Mouse (Mus musculus) erythroblast, embryonic 14.5 days (primary cell): ENCODE measurements around the gene Secisbp2.

Experiments
- GATA1 ChIP-seq: IDR thresholded peaks from 2 replicates; pipeline ENCODE4 v1.6.1; 2012; ENCODE audit warnings: low read length, inconsistent platforms, mixed read lengths
- TAL1 ChIP-seq: IDR thresholded peaks from 3 replicates; pipeline ENCODE4 v1.6.1; 2012; ENCODE audit warnings: low read length, inconsistent platforms, mixed read lengths

DNA sequence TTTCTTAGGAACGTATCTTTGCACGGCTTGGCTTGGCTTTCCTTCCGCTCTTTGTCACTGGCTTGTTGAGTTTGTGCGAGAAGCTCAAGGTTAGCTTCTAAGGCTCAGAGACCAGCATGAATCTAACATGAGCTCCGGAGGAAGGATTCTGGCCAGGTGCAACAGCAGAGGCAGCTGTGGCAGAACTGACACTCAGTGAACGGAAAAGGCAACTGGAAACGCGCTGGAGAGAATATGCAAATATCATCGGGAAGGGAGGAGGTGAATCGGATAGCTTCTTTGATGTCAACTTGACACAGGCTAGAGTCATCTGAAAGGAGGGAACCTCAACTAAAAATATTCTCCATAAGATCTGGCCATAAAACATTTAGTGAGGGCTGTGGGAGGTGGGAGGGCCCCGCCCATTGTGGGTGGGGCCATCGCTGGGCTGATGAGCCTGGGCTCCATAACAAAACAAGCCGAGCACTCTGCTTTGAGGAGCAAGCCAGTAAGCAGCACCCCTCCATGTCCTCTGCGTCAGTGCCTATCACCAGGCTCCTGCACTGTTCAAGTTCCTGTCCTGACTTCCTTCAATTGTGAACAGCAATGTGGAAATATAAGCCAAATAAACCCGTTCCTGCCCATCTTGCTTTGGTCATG, 20.0 kb upstream of the Secisbp2 start:
- TF ChIP-seq TAL1 (no peak), GATA1 (no peak)
